Mouse (Mus musculus) megakaryocyte, embryonic 14.5 days (primary cell): ENCODE measurements around the gene Sos2. TPM values are rescaled to one million over a fixed set of nuclear protein-coding genes. Genes with fewer than 3 reads are reported as not detected.

Experiments used
- H3K27me3 ChIP-seq: replicated peaks from 2 replicates; pipeline ENCODE3; 2012; ENCODE audit warnings: inconsistent platforms
- H3K36me3 ChIP-seq: replicated peaks from 2 replicates; pipeline ENCODE3; 2012; ENCODE audit warnings: low read length, inconsistent platforms, mixed read lengths
- H3K4me1 ChIP-seq: 2 replicates; pipeline ENCODE4 v1.6.1; 2012; ENCODE audit warnings: inconsistent platforms
- H3K4me3 ChIP-seq: replicated peaks from 2 replicates; pipeline ENCODE3; 2012; ENCODE audit warnings: moderate library complexity, mild to moderate bottlenecking, inconsistent platforms
- H3K9me3 ChIP-seq: 2 replicates; pipeline ENCODE4 v1.6.1; 2012; ENCODE audit warnings: inconsistent platforms
- FLI1 ChIP-seq: IDR thresholded peaks from 2 replicates; pipeline ENCODE4 v1.6.1; 2012; ENCODE audit warnings: low read length, inconsistent platforms, mixed read lengths
- GATA1 ChIP-seq: IDR thresholded peaks from 3 replicates; pipeline ENCODE4 v1.6.1; 2012; ENCODE audit warnings: mixed read lengths, low read length, inconsistent platforms, borderline replicate concordance
- polyA plus RNA-seq: library from polyadenylated mRNA; stranded (reverse); fragments of >175 nt; gene quantifications from 2 replicates; pipeline ENCODE4 v1.2.3, GENCODE M21; 2012; ENCODE audit warnings: low replicate concordance; ENCODE audit not compliant: insufficient read depth

The Sos2 gene
- polyA plus RNA-seq, 1 experiment, result 4.3 TPM

- Histone ChIP-seq H3K27me3 (no peaks in the 10 kb centered on the region), H3K9me3 (no peaks in the 10 kb centered on the region), H3K4me3 (no peak overlapping the region), H3K36me3 (peaks cover 35% of the 10 kb centered on the region), H3K4me1 (no peaks in the 10 kb centered on the region)
- TF ChIP-seq GATA1 (no peak), FLI1 (no peak)
These were observed 15.1 kb upstream of the Sos2 start for GRCm38 (mm10) chr12:69696746-69697145.

DNA sequence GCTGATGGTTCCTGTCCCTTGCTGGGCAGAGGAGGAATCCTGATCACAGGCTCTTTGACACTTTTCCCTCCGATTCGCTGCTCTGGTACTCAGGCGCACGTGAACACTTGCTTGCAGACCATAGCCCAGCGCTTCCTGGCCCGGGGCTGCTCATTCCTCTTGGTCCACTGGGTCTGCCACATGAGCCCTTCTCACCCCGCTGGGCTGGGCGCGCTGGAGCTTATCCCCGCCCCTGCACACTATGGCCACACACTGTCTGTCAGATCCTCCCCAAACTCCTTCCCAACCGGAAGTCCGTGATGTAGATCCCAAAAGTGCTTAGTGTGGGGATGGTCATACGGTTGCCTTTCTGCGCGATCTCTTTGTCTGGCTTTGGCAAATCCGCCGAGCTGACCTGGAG is 11.8 kb upstream of the Sos2 start:
- Histone ChIP-seq H3K4me1 (no peaks in the 10 kb centered on the region), H3K9me3 (peaks cover 4% of the 10 kb centered on the region; the same call in 1 of the 2 replicates), H3K36me3 (peaks cover 22% of the 10 kb centered on the region), H3K4me3 (no peak overlapping the region), H3K27me3 (no peaks in the 10 kb centered on the region)
- TF ChIP-seq FLI1 (no peak), GATA1 (no peak)

DNA sequence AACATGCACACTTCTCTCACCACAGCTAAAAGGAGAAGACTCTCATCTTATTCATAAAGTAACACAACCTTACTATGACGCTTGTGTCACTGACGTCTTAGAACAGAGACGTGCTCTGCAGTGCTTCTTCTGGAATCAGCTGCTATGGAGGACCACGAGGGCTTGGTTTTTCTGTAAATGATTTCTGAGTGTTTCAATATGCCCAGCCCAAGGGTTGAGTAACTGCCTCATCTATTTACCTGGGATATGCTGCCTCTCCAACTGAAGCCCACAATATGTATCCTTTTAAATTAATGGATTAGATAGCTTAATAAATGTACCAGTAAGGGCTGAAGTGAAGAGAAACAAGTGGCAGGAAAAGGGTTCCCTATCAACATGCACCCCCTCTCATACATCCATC is 9.1 kb upstream of the Sos2 start:
- Histone ChIP-seq H3K4me1 (no peaks in the 10 kb centered on the region; the same call in 1 of the 2 replicates), H3K4me3 (no peak overlapping the region), H3K36me3 (peaks cover 19% of the 10 kb centered on the region), H3K9me3 (peaks cover 4% of the 10 kb centered on the region; the same call in 1 of the 2 replicates), H3K27me3 (no peaks in the 10 kb centered on the region)
- TF ChIP-seq FLI1 (no peak), GATA1 (no peak)

DNA sequence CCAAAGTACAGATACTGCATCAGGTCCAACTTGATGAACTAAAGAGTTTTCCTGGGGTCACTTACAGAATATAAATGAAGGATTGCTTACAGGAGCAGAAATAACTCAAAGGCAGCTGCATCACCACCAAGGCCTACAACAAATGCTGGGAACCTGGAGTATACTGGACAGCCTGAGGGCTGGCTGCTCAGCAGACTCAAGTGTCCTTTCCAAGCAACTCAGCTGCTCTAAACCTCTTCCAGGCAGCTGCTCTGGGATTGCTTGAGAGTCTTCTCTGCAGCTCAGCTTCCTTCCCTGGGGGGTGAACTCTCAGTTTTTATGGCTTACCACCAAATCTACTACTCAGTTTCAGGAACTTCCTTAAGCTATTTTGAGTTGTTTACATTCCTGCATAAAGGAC is 7.4 kb upstream of the Sos2 start:
- Histone ChIP-seq H3K4me3 (no peak overlapping the region), H3K27me3 (no peaks in the 10 kb centered on the region), H3K36me3 (peaks cover 13% of the 10 kb centered on the region), H3K4me1 (peaks cover 3% of the 10 kb centered on the region; the same call in 1 of the 2 replicates), H3K9me3 (peaks cover 4% of the 10 kb centered on the region; the same call in 1 of the 2 replicates)
- no peak for TF ChIP-seq GATA1
- no peak for TF ChIP-seq FLI1

DNA sequence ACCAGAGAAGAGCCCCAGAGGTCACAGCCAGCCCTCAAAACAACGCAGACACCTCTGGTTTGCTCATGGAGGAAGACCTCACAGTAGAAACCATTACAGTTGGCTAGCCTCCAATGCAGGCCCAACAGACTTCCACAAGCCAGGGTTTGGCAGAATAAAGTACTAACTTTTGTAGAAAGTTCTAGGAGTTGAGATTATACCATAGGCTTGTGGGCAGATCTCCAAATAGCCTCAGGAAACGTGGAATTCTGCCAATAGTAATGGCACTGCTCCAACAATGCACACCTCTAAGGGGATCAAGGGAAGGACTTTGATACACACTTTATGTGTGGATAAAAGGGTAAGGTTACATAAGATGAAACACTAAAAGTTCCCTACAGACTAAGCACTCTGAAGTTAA is 6.7 kb upstream of the Sos2 start:
- Histone ChIP-seq H3K27me3 (no peaks in the 10 kb centered on the region), H3K4me3 (no peak overlapping the region), H3K4me1 (peaks cover 8% of the 10 kb centered on the region), H3K9me3 (peaks cover 4% of the 10 kb centered on the region; the same call in 1 of the 2 replicates), H3K36me3 (peaks cover 9% of the 10 kb centered on the region)
- TF ChIP-seq FLI1 (no peak), GATA1 (no peak)

GRCm38 (mm10) chr12:69683537-69683936 is 1.9 kb upstream of the Sos2 start:
- TF ChIP-seq FLI1, result no peak
- TF ChIP-seq GATA1, result no peak
- Histone ChIP-seq H3K27me3 (no peaks in the 10 kb centered on the region), H3K36me3 (no peaks in the 10 kb centered on the region), H3K4me1 (peaks cover 30% of the 10 kb centered on the region), H3K9me3 (no peaks in the 10 kb centered on the region), H3K4me3 (peak overlapping the region; percentile 86)

GRCm38 (mm10) chr12:69682788-69683419 is 1.3 kb upstream of the Sos2 start:
- Histone ChIP-seq H3K27me3 (no peaks in the 10 kb centered on the region), H3K9me3 (no peaks in the 10 kb centered on the region), H3K4me1 (peaks cover 34% of the 10 kb centered on the region), H3K36me3 (no peaks in the 10 kb centered on the region), H3K4me3 (peak overlapping the region; percentile 94)
- TF ChIP-seq FLI1 (no peak), GATA1 (no peak)

GRCm38 (mm10) chr12:69682065-69682787 is 574 bp upstream of the Sos2 start:
- TF ChIP-seq FLI1, result no peak
- no peak for TF ChIP-seq GATA1
- no peaks in the 10 kb centered on the region for H3K36me3 ChIP-seq
- H3K4me1 ChIP-seq, result peaks cover 34% of the 10 kb centered on the region
- H3K4me3 ChIP-seq, result peak overlapping the region; percentile 94
- H3K9me3 ChIP-seq, result no peaks in the 10 kb centered on the region
- H3K27me3 ChIP-seq, result no peaks in the 10 kb centered on the region

DNA sequence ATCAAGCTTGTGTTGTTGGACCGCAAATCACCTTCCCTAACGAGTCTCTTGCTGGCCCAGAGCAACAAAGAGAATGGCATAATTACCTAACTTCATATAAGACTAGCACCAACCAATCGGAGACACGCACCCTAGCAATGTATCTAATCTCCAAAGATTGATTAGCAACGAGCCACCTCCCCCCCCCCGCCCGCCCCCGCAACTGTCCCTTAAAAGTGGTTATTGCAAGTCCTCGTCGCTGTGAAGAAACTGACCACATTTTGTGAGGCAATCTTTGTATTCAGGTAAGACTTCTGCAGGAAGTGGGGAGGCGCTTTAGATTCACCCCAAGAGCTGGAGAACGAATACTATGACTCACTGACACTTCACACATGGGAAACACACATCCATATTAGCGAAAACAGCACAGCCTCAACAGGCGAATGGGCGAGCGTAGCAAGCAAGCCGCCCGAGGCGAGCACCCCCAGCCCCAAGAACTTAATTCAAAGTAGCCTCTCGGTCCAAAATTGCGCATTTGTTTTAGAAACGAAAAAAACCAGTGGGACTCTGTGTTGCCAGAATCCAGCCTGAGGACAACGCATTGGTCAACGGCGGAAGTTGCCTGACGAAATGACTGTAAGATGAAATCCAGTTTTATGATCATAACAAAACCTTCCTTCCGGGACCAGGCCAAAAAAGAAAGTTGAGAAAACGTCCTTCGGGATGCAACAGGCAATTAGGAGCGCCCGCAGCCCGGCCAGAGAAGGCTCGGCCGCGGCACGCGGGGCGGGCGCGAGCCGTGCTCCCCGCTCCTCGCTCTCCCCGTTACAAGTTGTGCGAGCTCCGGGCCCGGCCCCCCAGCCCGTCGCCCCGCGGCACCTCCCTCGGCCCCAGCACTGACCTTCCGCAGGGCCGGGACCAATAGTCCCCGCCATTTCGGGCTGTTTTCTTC is 752 bp downstream of the Sos2 start:
- Histone ChIP-seq H3K36me3 (no peaks in the 10 kb centered on the region), H3K27me3 (no peaks in the 10 kb centered on the region), H3K4me1 (peaks cover 37% of the 10 kb centered on the region), H3K4me3 (peak overlapping the region; percentile 94), H3K9me3 (no peaks in the 10 kb centered on the region)
- no peak for TF ChIP-seq FLI1
- no peak for TF ChIP-seq GATA1
